Mouse (Mus musculus) embryonic stem cell, embryonic (primary cell): ENCODE measurements around the gene Igfbp7.

Experiments used
- CTCF ChIA-PET, 4 experiments: fragments of 300-600 bp in 2 of 4; fragments of 350-600 bp in 2 of 4; sonication (Branson Sonifier 250); formaldehyde crosslinking; loops; one replicate each; lab custom pipeline; 2022; ENCODE audit warnings: inconsistent platforms in 2 of 4; lab: Charles Lee
- POLR2A ChIA-PET, 4 experiments: fragments of 300-600 bp in 2 of 4; fragments of 350-600 bp in 2 of 4; sonication (Branson Sonifier 250); formaldehyde crosslinking; loops; one replicate each; lab custom pipeline; 2022; ENCODE audit warnings: antibody characterized with exemption in 4 of 4, inconsistent platforms in 1 of 4; lab: Charles Lee

The Igfbp7 gene

DNA sequence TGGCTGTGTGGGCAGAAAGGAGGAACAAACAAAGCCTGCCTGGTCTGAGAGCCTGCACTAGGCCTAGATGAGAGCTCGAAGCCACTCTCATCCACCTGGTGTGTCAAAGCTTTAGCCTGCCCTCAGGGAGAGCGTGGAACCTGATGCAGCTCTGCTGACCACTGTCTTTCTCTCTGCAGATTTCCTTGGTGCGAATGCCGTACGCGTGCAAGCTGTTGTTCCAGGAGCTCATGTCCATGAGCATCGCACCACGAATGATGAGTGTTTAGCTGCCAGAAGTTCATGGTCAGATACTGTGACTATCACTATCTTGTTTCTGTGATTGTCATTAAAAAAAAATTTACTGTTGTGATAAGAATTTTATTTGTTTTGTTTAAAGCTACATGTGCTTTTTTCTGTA is 58.9 kb downstream of the Igfbp7 start:
- ChIA-PET POLR2A (interaction anchor here in 1 of 4 experiments (1.3 to 4.1 kb wide), 3 partner anchors 8 to 61 kb away, joined by 3 to 14 read pairs (median 8); partner anchors contain the start of genes Noa1 and Polr2b), CTCF (interaction anchor here in 2 of 4 experiments (0.6 to 2.1 kb wide), 8 partner anchors 7 to 155 kb away, joined by 3 to 9 read pairs (median 4); no protein-coding TSS in a partner anchor)

DNA sequence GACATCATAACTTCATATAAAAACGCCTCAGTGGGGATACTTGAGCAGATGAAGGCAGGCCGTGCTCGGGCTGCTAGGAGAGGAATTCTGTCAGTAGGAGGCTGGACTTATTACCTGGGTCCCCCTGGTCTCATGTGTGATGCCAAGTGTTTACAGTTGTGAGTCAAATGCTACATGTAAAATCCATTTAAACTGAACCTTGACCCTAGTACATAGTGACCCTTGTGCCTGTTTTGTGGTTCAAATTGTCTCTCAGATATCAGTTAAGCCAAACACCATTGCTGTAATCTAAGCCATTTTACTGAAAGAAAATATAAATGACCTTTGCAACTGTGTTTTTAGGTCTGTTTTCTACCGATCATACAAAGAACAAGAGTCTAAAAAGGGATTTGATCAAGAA is 67.8 kb downstream of the Igfbp7 start:
- ChIA-PET POLR2A (interaction anchor here in 2 of 4 experiments (0.8 to 1.6 kb wide), 5 partner anchors 10 to 23 kb away, joined by 3 to 4 read pairs (median 4); no protein-coding TSS in a partner anchor), CTCF (interaction anchor here in 1 of 4 experiments (1.1 kb wide), 1 partner anchor 10 kb away, joined by 5 read pairs; no protein-coding TSS in a partner anchor)

DNA sequence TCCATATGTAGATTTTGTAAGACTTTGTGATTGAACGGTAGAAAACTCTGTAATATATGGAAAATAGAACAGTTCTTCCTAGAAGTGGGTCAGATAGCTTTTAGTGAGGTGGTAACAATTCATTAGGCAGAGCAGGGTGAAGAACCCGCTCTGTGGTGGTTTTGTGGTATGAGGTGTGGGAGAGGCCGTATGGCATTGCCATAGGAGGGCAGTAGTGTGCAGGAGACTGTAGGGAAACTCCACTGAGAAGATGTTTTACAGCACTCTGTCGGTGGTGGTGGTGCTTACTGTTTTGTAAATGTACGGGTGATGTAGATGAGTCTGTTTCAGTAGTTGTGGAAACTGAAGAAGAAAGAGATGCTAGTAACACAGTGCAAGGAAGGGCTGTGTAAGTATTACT is 77.7 kb downstream of the Igfbp7 start:
- CTCF ChIA-PET = interaction anchor here in 3 of 4 experiments (0.5 to 0.9 kb wide), 3 partner anchors 30 to 107 kb away, joined by 3 read pairs; no protein-coding TSS in a partner anchor
- POLR2A ChIA-PET = interaction anchor here in 3 of 4 experiments (0.6 to 2.5 kb wide), 6 partner anchors 12 to 26 kb away, joined by 3 to 12 read pairs (median 4); partner anchors contain the start of genes Noa1 (in 1 of the 3) and Polr2b (in 1 of the 3)

DNA sequence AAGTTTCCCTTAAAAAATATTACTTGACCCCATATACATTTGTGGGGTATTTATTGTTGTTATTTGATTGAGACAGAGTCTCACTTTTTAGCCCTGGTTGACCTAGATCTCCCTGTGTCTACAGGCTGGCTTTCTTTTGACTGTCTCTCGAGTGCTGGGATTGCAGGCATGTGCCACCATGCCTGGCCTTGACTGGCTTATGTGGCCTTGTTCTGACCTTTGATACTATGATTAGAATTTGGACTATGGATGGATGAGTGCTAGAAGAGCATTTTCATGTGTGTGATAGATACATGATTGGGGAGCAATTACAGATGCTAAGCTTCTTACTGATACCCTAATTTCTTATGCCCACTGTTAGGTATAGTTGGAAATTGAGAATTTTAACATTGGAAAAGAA is 82.9 kb downstream of the Igfbp7 start:
- POLR2A ChIA-PET = interaction anchor here in 1 of 4 experiments (0.8 to 1.1 kb wide), 3 partner anchors 16 to 21 kb away, joined by 3 to 4 read pairs (median 4); no protein-coding TSS in a partner anchor

DNA sequence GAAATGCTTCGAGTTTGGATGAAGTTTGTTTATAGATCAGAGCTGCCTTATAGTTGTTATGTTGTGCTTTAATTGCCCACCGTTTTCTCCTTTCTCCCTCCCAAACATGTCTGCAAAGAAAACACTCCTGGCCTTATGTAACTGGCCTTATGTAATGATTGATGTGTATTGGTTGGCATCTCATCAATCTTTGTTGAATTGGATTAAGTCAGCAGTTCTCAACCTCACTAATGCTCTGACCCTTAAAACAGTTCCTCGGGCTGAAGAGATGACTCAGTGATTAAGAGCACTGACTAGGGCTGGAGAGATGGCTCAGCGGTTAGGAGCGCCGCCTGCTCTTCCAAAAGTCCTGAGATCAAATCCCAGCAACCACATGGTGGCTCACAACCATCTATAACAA is 92.9 kb downstream of the Igfbp7 start:
- ChIA-PET POLR2A (interaction anchor here in 1 of 4 experiments (0.7 kb wide), 1 partner anchor 28 kb away, joined by 3 read pairs; no protein-coding TSS in a partner anchor), CTCF (no interaction called here)

More for the DNA sequence above, 82.9 kb downstream of the Igfbp7 start:
- CTCF ChIA-PET = no interaction called here

DNA sequence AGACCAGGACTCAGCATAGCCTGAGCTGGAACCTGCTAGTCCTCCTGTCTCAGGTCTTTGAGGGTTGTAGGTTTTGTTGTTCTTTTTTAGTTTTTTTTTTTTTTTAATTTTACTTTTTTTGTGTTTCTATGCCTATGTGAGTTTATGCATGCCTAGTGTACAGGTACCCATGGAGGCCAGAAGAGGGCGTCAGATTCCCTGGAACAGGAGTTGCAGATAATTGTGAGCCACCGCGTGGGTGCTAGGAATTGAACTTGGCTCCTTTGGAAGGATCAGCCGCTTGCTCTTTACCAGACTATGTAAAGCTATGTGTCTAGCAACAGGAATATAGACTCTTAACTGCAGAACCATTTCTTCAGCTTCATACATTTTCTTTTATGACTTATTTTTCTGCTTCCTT is 93.6 kb downstream of the Igfbp7 start:
- POLR2A ChIA-PET = interaction anchor here in 1 of 4 experiments (0.6 kb wide), 1 partner anchor 74 kb away, joined by 3 read pairs; no protein-coding TSS in a partner anchor
- CTCF ChIA-PET = interaction anchor here in 1 of 4 experiments (0.6 kb wide), 1 partner anchor 44 kb away, joined by 6 read pairs; no protein-coding TSS in a partner anchor

DNA sequence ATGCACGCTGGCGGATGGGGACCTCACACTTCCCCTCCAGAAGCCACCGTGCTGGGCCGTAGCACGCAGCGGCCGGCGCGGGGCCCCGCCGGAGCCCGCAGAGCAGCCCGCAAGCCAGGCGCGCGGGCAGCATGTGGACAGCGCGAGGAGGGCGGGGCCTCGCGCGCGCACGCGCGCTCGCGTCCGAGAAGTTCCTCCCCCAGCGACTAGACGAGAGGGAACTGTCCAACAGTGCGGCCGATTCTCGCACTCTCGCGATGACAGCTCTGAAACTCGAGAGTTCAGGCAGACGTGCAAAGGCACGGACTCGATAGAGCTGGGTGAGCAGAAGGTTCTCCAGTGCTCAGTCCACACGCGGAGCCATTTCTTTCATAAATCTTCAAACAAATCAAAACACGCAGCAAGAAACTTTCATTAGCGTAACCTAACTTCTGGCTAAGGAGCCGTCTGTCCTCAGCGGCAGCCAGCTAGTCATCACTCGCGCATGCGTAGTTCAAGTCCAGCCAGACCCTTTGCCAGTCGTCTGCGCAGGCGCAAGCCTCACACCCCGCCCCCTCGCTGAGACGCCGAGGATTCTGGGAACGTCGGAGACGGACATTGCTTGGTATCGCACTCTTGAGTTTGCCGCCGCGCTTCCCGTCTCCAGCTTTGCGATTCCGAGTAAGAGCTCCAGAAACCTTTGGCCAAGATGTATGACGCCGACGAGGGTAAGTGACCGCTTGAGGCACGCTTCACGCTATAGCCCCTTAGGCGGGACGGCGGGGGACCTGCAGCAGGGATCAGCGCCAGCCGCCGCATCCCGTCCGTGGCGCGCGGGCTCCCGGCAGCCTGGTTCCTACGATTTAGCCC is 97.7 kb downstream of the Igfbp7 start, which contains the start of the genes Noa1 and Polr2b:
TSS of gene Noa1 (minus strand) at position 161 of the 849 bp plus-strand sequence.
TSS of gene Polr2b (plus strand) at position 224 of the 849 bp plus-strand sequence.
- POLR2A ChIA-PET = interaction anchor here (0.5 to 5.2 kb wide), 55 partner anchors 9 to 360 kb away, joined by 3 to 57 read pairs (median 5); partner anchors contain the start of genes Paics (in 2 of the 4), Rest (in 2 of the 4), Ppat (in 1 of the 4) and Srp72 (in 1 of the 4)
- CTCF ChIA-PET = interaction anchor here (0.6 to 2.6 kb wide), 11 partner anchors 9 to 525 kb away, joined by 3 to 11 read pairs (median 4); no protein-coding TSS in a partner anchor

DNA sequence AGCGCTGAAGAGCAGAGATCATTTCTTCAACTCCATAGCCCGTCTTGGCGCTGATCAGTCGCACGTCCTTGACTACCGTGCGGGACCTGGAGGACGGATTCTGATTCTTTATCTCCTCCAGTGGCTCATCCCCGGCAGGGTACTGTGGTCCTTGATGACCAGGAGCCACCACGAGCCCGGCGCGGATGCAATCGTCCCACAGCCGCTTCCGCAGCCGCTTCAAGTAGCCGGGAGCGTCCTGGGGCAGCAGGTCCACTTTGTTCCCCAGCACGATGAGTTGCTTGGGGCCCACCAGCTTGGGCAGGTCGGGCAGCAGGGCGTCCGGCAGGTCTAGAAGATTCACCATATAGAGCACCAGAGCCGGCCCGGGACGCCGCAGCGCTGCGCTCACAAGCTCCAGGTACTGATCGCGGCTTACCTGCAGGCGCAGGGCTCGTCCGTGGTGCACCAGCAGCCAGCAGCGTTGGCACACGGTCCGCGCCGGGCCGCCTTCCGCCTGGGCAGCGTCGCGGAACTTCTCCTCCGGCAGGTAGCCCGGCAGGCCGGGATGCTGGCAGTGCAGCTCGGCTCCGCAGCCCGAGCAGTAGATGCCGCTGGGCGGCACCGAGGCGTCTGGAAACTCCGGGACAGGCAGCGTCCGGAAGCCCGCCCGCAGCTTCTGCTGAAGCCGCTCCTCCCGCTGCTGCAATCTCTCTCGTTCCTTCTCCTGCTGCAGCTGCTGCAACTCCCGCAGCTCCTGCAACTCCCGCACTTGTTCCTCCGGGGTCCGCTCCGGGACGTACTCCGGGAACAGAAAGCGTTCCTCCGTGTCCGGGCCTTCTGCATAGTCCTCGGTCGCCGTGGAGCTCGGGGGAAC is 98.6 kb downstream of the Igfbp7 start:
- POLR2A ChIA-PET = interaction anchor here (0.6 to 5.2 kb wide), 38 partner anchors 9 to 359 kb away, joined by 3 to 57 read pairs (median 6); partner anchors contain the start of genes Paics (in 2 of the 4), Ppat (in 1 of the 4) and Rest (in 1 of the 4)
- CTCF ChIA-PET = interaction anchor here in 3 of 4 experiments (0.6 to 2.6 kb wide), 8 partner anchors 9 to 59 kb away, joined by 3 to 11 read pairs (median 4); no protein-coding TSS in a partner anchor

DNA sequence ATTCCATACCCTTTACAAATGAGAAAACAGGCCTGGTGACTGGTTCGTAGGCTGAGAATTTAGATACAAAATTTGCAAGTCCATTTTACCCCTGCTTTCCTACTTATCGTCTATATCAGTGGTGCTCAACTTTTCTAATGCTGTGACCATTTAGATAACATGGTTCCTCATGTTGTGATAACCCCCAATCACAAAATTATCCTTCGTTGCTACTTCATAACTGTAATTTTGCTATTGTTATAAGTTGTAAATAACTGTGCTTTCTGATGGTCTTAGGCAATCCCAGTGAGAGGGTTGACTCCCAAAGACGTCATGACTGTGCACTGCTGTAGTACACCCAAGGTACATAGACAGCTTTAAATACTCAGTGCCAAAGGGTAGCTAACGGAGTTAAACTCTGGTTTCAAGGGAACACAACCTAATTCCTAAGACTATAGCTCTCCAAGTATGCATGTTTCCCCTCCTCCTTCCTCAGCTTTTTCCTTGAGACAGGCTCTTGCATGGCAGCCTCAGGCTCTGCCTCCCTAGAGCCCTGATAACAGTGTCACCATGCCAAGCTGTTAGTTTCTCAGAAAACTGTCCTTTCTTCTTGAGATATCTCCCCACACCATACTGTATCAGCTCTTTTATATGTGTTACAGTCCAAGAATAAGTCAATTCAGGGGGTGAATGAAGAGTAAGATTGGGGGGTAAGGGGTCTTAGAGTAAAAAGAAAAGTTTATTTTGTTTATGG is 99.9 kb downstream of the Igfbp7 start:
- CTCF ChIA-PET = interaction anchor here in 3 of 4 experiments (0.6 to 1.6 kb wide), 4 partner anchors 9 to 62 kb away, joined by 3 to 13 read pairs (median 10); no protein-coding TSS in a partner anchor
- POLR2A ChIA-PET = interaction anchor here in 2 of 4 experiments (0.6 to 5.2 kb wide), 5 partner anchors 10 to 50 kb away, joined by 3 to 57 read pairs (median 4); no protein-coding TSS in a partner anchor

DNA sequence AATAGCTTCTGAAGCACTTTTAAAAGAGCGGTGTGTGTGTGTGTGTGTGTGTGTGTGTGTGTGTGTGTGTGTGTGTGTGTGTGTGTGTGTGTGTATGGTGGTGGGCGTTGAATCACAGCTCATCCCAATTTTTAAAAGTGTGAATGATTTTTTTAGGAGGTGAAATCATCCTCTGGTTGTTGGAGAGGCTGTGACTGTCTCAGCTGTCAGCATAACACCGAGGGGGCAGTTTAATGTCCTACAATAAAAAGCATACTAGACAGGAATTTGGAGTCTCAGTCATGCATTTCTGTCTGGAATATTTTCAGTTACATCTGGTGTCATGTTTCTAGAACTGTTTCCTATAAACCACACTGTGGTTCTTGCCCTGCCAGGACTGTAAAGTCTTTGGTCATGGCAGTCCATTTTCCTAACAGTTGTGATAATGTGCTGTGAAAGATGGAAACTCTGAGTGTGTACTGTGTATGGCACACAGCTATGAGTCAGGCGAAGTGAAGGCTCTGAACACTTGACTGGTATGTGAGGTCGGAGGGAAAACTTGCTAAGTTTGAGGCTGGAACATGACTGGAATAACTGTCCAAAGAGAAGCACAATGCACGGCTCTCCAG is 106.4 kb downstream of the Igfbp7 start:
- POLR2A ChIA-PET = interaction anchor here in 2 of 4 experiments (0.6 to 8.0 kb wide), 5 partner anchors 9 to 24 kb away, joined by 3 to 57 read pairs (median 3); partner anchors contain the start of genes Noa1 (in 1 of the 2) and Polr2b (in 1 of the 2)
- CTCF ChIA-PET = interaction anchor here in 2 of 4 experiments (0.5 to 1.9 kb wide), 3 partner anchors 9 to 98 kb away, joined by 3 to 11 read pairs (median 3); partner anchors contain the start of genes Noa1 (in 1 of the 2) and Polr2b (in 1 of the 2)

DNA sequence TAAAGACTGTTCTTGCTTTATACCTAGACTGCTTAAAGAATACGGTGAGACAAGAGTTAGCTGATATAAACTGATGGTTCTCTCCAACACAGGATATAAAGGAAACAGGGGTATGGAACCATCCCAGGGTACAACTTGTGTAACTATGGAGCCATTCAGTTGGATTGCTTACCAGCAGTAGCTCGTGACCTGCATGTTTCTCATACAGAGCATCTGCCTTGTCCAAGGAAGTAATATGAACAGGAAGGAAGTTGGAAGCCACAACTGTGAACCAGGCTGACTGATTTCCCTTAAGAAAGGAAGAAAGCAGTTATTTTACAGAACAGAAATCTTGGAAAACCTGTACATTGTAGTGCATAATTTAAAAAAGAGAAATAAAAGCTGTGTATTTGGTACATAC is 108.4 kb downstream of the Igfbp7 start:
- ChIA-PET CTCF (interaction anchor here in 2 of 4 experiments (0.7 to 1.1 kb wide), 2 partner anchors 93 to 105 kb away, joined by 5 read pairs; no protein-coding TSS in a partner anchor), POLR2A (interaction anchor here in 3 of 4 experiments (0.6 to 8.0 kb wide), 8 partner anchors 10 to 335 kb away, joined by 3 to 57 read pairs (median 4); partner anchors contain the start of genes Noa1 (in 3 of the 3) and Polr2b (in 3 of the 3))
